Mouse (Mus musculus) kidney, embryonic 16.5 days (tissue): ENCODE measurements around the gene A630023A22Rik. TPM values are rescaled to one million over a fixed set of nuclear protein-coding genes. Genes with fewer than 3 reads are reported as not detected.

Source experiments
- ATAC-seq: fragments of 200-750 bp; cut with Nextera tagmentation; 2 replicates; pipeline ENCODE4 v1.8.0; 2017; ENCODE audit warnings: moderate TSS enrichment; ENCODE audit not compliant: low FRiP score, low TSS enrichment
- H3K27ac ChIP-seq: fragments of 300-500 bp; sonication (generic); 2 replicates; pipeline ENCODE4 v1.5.1; 2014; ENCODE audit warnings: low read length
- H3K27me3 ChIP-seq: fragments of 300-500 bp; sonication (generic); 2 replicates; pipeline ENCODE4 v1.6.1; 2014; ENCODE audit warnings: low read length, control low read depth, mixed read lengths; ENCODE audit not compliant: insufficient read depth
- H3K36me3 ChIP-seq: fragments of 300-500 bp; sonication (generic); 2 replicates; pipeline ENCODE4 v1.6.1; 2014; ENCODE audit warnings: low read length, control low read depth, mixed read lengths; ENCODE audit not compliant: insufficient read depth
- H3K4me1 ChIP-seq: fragments of 300-500 bp; sonication (generic); 2 replicates; pipeline ENCODE4 v1.6.1; 2014; ENCODE audit warnings: low read length, control low read depth, mixed read lengths; ENCODE audit not compliant: insufficient read depth
- H3K4me2 ChIP-seq: fragments of 300-500 bp; sonication (generic); replicated peaks from 2 replicates; pipeline ENCODE4 v1.6.1; 2014; ENCODE audit warnings: low read depth, low read length
- H3K4me3 ChIP-seq: fragments of 300-500 bp; sonication (generic); 2 replicates; pipeline ENCODE4 v1.5.1; 2014; ENCODE audit warnings: mild to moderate bottlenecking, low read length
- H3K9ac ChIP-seq: fragments of 300-500 bp; sonication (generic); replicated peaks from 2 replicates; pipeline ENCODE4 v1.6.1; 2014; ENCODE audit warnings: low read length
- H3K9me3 ChIP-seq: fragments of 300-500 bp; sonication (generic); 2 replicates; pipeline ENCODE4 v1.6.1; 2016; ENCODE audit warnings: low read length, control low read depth
- WGBS: fragments of 180-500 bp; shearing (Covaris S2); extraction: QIAGEN DNeasy Blood & Tissue Kit; methylation state at CpG from one replicate; pipeline ENCODE4 v1.1.7; 2014; 5-methylcytosine and 5-hydroxymethylcytosine counted together
- polyA plus RNA-seq: library from polyadenylated mRNA; unstranded; fragments of >200 nt; fragmentation: Nextera tagmentation; extraction: Ambion mirVana; gene quantifications from 2 replicates; pipeline ENCODE4 v1.2.1, GENCODE M21; 2015

Gene A630023A22Rik
- polyA plus RNA-seq, 1 experiment from 2014 or later = not detected

- WGBS = 30% methylated on average over 12 of the region's 12 CpGs
- peaks cover 20% of the 10 kb centered on the region for H3K4me1 ChIP-seq
- no peaks in the 10 kb centered on the region for H3K36me3 ChIP-seq
- no peak overlapping the region for H3K9ac ChIP-seq
- H3K4me2 ChIP-seq = 0 out of 2 replicates have a peak overlapping the region, but pooled peaks have one; percentile 1
- no peak overlapping the region for H3K4me3 ChIP-seq
- ATAC-seq = peak; percentile 86
- no peaks in the 10 kb centered on the region for H3K9me3 ChIP-seq
- no peaks in the 10 kb centered on the region for H3K27me3 ChIP-seq
- no peak overlapping the region for H3K27ac ChIP-seq
Measured at GRCm38 (mm10) chr14:34120016-34120910, 17.7 kb upstream of the A630023A22Rik start.

- ATAC-seq = no peak
- H3K4me2 ChIP-seq = no peak overlapping the region
Measured at GRCm38 (mm10) chr14:34119046-34119723, 16.6 kb upstream of the A630023A22Rik start.

GRCm38 (mm10) chr14:34114311-34114710 is 11.8 kb upstream of the A630023A22Rik start:
- Histone ChIP-seq H3K9ac (no peak overlapping the region), H3K27ac (no peak overlapping the region), H3K27me3 (no peaks in the 10 kb centered on the region), H3K9me3 (no peaks in the 10 kb centered on the region), H3K4me3 (no peak overlapping the region), H3K4me1 (peaks cover 6% of the 10 kb centered on the region; the same call in 1 of the 2 replicates), H3K36me3 (no peaks in the 10 kb centered on the region), H3K4me2 (no peak overlapping the region)
- 78% methylated on average over 4 of the region's 4 CpGs for WGBS
- no peak for ATAC-seq

More at GRCm38 (mm10) chr14:34119046-34119723, 16.6 kb upstream of the A630023A22Rik start:
- Histone ChIP-seq H3K4me3 (no peak overlapping the region), H3K4me1 (peaks cover 20% of the 10 kb centered on the region), H3K27ac (no peak overlapping the region), H3K36me3 (no peaks in the 10 kb centered on the region), H3K9me3 (no peaks in the 10 kb centered on the region), H3K27me3 (no peaks in the 10 kb centered on the region), H3K9ac (no peak overlapping the region)
- 60% methylated on average over 7 of the region's 7 CpGs for whole genome bisulfite sequencing

GRCm38 (mm10) chr14:34107594-34107993 is 5.0 kb upstream of the A630023A22Rik start:
- WGBS = 73% methylated on average over 4 of the region's 4 CpGs
- Histone ChIP-seq H3K4me1 (peaks cover 3% of the 10 kb centered on the region; the same call in 1 of the 2 replicates), H3K36me3 (no peaks in the 10 kb centered on the region), H3K27ac (no peak overlapping the region), H3K9me3 (no peaks in the 10 kb centered on the region), H3K9ac (no peak overlapping the region), H3K4me2 (no peak overlapping the region), H3K27me3 (no peaks in the 10 kb centered on the region), H3K4me3 (no peak overlapping the region)
- ATAC-seq = no peak

GRCm38 (mm10) chr14:34106389-34107062 is 4.0 kb upstream of the A630023A22Rik start:
- Histone ChIP-seq H3K36me3 (no peaks in the 10 kb centered on the region), H3K27ac (no peak overlapping the region), H3K27me3 (no peaks in the 10 kb centered on the region), H3K9me3 (no peaks in the 10 kb centered on the region), H3K4me1 (peaks cover 5% of the 10 kb centered on the region; the same call in 1 of the 2 replicates), H3K4me2 (no peak overlapping the region), H3K4me3 (no peak overlapping the region), H3K9ac (no peak overlapping the region)
- 59% methylated on average over 12 of the region's 12 CpGs for WGBS
- peak; percentile 26; the same call in 1 of the 2 replicates for ATAC-seq

GRCm38 (mm10) chr14:34104892-34105291 is 2.3 kb upstream of the A630023A22Rik start:
- Histone ChIP-seq H3K9ac (no peak overlapping the region), H3K27ac (no peak overlapping the region), H3K9me3 (no peaks in the 10 kb centered on the region), H3K27me3 (no peaks in the 10 kb centered on the region), H3K4me3 (no peak overlapping the region), H3K4me1 (peaks cover 5% of the 10 kb centered on the region; the same call in 1 of the 2 replicates), H3K36me3 (no peaks in the 10 kb centered on the region), H3K4me2 (no peak overlapping the region)
- peak; percentile 67; the same call in 1 of the 2 replicates for ATAC-seq
- whole genome bisulfite sequencing = 18% methylated on average over 8 of the region's 8 CpGs

GRCm38 (mm10) chr14:34103855-34104254 is 1.3 kb upstream of the A630023A22Rik start:
- no peak overlapping the region for H3K4me2 ChIP-seq
- no peaks in the 10 kb centered on the region for H3K27me3 ChIP-seq
- H3K4me3 ChIP-seq = no peak overlapping the region
- no peaks in the 10 kb centered on the region for H3K36me3 ChIP-seq
- no peak for ATAC-seq
- WGBS = 79% methylated on average over 3 of the region's 3 CpGs
- no peaks in the 10 kb centered on the region for H3K9me3 ChIP-seq
- no peak overlapping the region for H3K27ac ChIP-seq
- no peak overlapping the region for H3K9ac ChIP-seq
- H3K4me1 ChIP-seq = peaks cover 5% of the 10 kb centered on the region; the same call in 1 of the 2 replicates

GRCm38 (mm10) chr14:34096161-34096560 is 6.4 kb downstream of the A630023A22Rik start:
- Histone ChIP-seq H3K4me1 (no peaks in the 10 kb centered on the region), H3K9me3 (no peaks in the 10 kb centered on the region), H3K36me3 (no peaks in the 10 kb centered on the region), H3K9ac (no peak overlapping the region), H3K4me3 (no peak overlapping the region), H3K27me3 (no peaks in the 10 kb centered on the region), H3K4me2 (no peak overlapping the region), H3K27ac (no peak overlapping the region)
- ATAC-seq = no peak
- 82% methylated on average over 5 of the region's 5 CpGs for WGBS

GRCm38 (mm10) chr14:34092856-34093255 is 9.7 kb downstream of the A630023A22Rik start:
- no peaks in the 10 kb centered on the region for H3K27me3 ChIP-seq
- no peaks in the 10 kb centered on the region for H3K4me1 ChIP-seq
- H3K4me2 ChIP-seq = no peak overlapping the region
- 85% methylated on average over 1 of the region's 1 CpGs for WGBS
- no peak overlapping the region for H3K4me3 ChIP-seq
- H3K36me3 ChIP-seq = no peaks in the 10 kb centered on the region
- no peaks in the 10 kb centered on the region for H3K9me3 ChIP-seq
- no peak overlapping the region for H3K9ac ChIP-seq
- ATAC-seq = no peak
- no peak overlapping the region for H3K27ac ChIP-seq
